Mouse (Mus musculus) embryonic facial prominence, embryonic 14.5 days (tissue): ENCODE results near the gene Hoxa7. TPM values are rescaled to one million over a fixed set of nuclear protein-coding genes. Genes with fewer than 3 reads are reported as not detected.
A peak's percentile ranks its signal among the peaks of the same experiment; 100 is the strongest.

ENCODE experiments used
- ATAC-seq: fragments of 200-750 bp; cut with Nextera tagmentation; 2 replicates; pipeline ENCODE4 v1.8.0; 2017; ENCODE audit warnings: low read depth, moderate number of reproducible peaks, moderate TSS enrichment
- DNase-seq: peaks from one replicate; pipeline ENCODE4 v3.0.0-alpha.2; 2015; ENCODE audit warnings: low spot score
- H3K27ac ChIP-seq: fragments of 300-500 bp; sonication (generic); replicated peaks from 2 replicates; pipeline ENCODE4 v1.5.1; 2014; ENCODE audit warnings: low read depth, mild to moderate bottlenecking, low read length, moderate library complexity
- H3K27me3 ChIP-seq: fragments of 300-500 bp; sonication (generic); replicated peaks from 2 replicates; pipeline ENCODE4 v1.6.1; 2014; ENCODE audit warnings: low read length; ENCODE audit not compliant: control insufficient read depth, insufficient read depth
- H3K36me3 ChIP-seq: fragments of 300-500 bp; sonication (generic); 2 replicates; pipeline ENCODE4 v1.6.1; 2014; ENCODE audit warnings: low read length, mixed read lengths; ENCODE audit not compliant: control insufficient read depth, insufficient read depth
- H3K4me1 ChIP-seq: fragments of 300-500 bp; sonication (generic); 2 replicates; pipeline ENCODE4 v1.6.1; 2014; ENCODE audit warnings: antibody characterized with exemption, low read length; ENCODE audit not compliant: control insufficient read depth, insufficient read depth
- H3K4me2 ChIP-seq: fragments of 300-500 bp; sonication (generic); 2 replicates; pipeline ENCODE4 v1.6.1; 2014; ENCODE audit warnings: low read depth, mild to moderate bottlenecking, low read length, moderate library complexity, mixed read lengths
- H3K4me3 ChIP-seq: fragments of 300-500 bp; sonication (generic); 2 replicates; pipeline ENCODE4 v1.5.1; 2014; ENCODE audit warnings: low read depth, mild to moderate bottlenecking, low read length
- H3K9ac ChIP-seq: fragments of 300-500 bp; sonication (generic); 2 replicates; pipeline ENCODE4 v1.6.1; 2014; ENCODE audit warnings: low read depth, mild to moderate bottlenecking, low read length, moderate library complexity, mixed read lengths
- H3K9me3 ChIP-seq: fragments of 300-500 bp; sonication (generic); 2 replicates; pipeline ENCODE4 v1.6.1; 2016; ENCODE audit warnings: low read length; ENCODE audit not compliant: control insufficient read depth
- WGBS: fragments of 180-500 bp; shearing (Covaris S2); extraction: QIAGEN DNeasy Blood & Tissue Kit; methylation state at CpG from one replicate; pipeline ENCODE4 v1.1.7; 2014; 5-methylcytosine and 5-hydroxymethylcytosine counted together
- polyA plus RNA-seq: library from polyadenylated mRNA; unstranded; fragments of >200 nt; fragmentation: Nextera tagmentation; extraction: Ambion mirVana; gene quantifications from 2 replicates; pipeline ENCODE4 v1.2.1, GENCODE M21; 2014

Gene Hoxa7
- 0.21 and 1.4 TPM in 2 replicates for polyA plus RNA-seq

GRCm38 (mm10) chr6:52221337-52221992, at the start of gene Hoxa7:
Gene Hoxa7, minus strand, starts transcription at chr6:52221854.
- H3K9me3 ChIP-seq, result no peaks in the 10 kb centered on the region
- WGBS, result under 1% methylated on average over 46 of the region's 46 CpGs
- H3K4me2 ChIP-seq, result peak within 1 kb of the TSS; percentile 94
- H3K9ac ChIP-seq, result peak within 1 kb of the TSS; percentile 54
- H3K4me1 ChIP-seq, result peaks cover 10% of the 10 kb centered on the region; the same call in 1 of the 2 replicates
- peak within 1 kb of the TSS; percentile 49 for H3K4me3 ChIP-seq
- peaks cover 100% of the 10 kb centered on the region for H3K27me3 ChIP-seq
- H3K27ac ChIP-seq, result no peak within 1 kb of the TSS
- DNase-seq (peak; percentile 88), ATAC-seq (peak; percentile 71)
- H3K36me3 ChIP-seq, result no peaks in the 10 kb centered on the region

- no peaks in the 10 kb centered on the region for H3K36me3 ChIP-seq
- H3K27ac ChIP-seq, result no peak overlapping the region
- ATAC-seq (0 out of 2 replicates have a peak, but pooled peaks have one; percentile 57), DNase-seq (peak; percentile 74)
- H3K4me2 ChIP-seq, result no peak overlapping the region
- no peak overlapping the region for H3K9ac ChIP-seq
- no peaks in the 10 kb centered on the region for H3K9me3 ChIP-seq
- H3K4me3 ChIP-seq, result no peak overlapping the region
- 6% methylated on average over 23 of the region's 23 CpGs for WGBS
- H3K27me3 ChIP-seq, result peaks cover 98% of the 10 kb centered on the region
- no peaks in the 10 kb centered on the region for H3K4me1 ChIP-seq
These were observed 49.1 kb upstream of the Hoxa7 start for GRCm38 (mm10) chr6:52270494-52271480.

GRCm38 (mm10) chr6:52268756-52269155, 47.1 kb upstream of the Hoxa7 start:
- WGBS, result 2% methylated on average over 3 of the region's 3 CpGs
- Histone ChIP-seq H3K27ac (no peak overlapping the region), H3K9me3 (no peaks in the 10 kb centered on the region), H3K27me3 (peaks cover 98% of the 10 kb centered on the region), H3K9ac (no peak overlapping the region), H3K36me3 (no peaks in the 10 kb centered on the region), H3K4me3 (no peak overlapping the region), H3K4me1 (no peaks in the 10 kb centered on the region), H3K4me2 (no peak overlapping the region)
- no peak for DNase-seq
- ATAC-seq, result no peak

DNA sequence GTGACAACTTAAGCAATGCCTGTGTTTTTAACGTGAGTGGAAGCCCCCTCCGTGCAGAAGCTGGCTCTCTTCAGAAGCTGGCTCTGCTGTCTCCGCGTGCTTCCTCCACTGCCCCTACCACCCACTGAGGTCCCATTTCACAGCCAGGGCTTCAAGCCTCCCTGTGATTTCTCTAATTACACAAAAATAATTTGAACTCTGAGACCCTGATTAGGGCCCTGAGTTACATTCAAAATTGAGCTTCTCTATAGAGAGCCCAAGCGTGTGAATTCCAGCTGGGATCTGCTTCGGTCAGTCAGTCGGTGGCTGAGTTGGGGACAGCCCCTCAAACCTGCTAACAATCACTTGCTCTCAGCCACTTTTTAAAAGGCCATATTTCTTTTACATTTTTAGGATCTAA, 46.7 kb upstream of the Hoxa7 start:
- ATAC-seq (no peak), DNase-seq (no peak)
- Histone ChIP-seq H3K36me3 (no peaks in the 10 kb centered on the region), H3K27me3 (peaks cover 98% of the 10 kb centered on the region), H3K9me3 (no peaks in the 10 kb centered on the region), H3K4me3 (no peak overlapping the region), H3K27ac (no peak overlapping the region), H3K4me1 (no peaks in the 10 kb centered on the region), H3K9ac (no peak overlapping the region), H3K4me2 (no peak overlapping the region)
- WGBS, result 1% methylated on average over 6 of the region's 7 CpGs

- 8% methylated on average over 3 of the region's 3 CpGs for WGBS
- no peak overlapping the region for H3K4me2 ChIP-seq
- H3K4me3 ChIP-seq, result no peak overlapping the region
- peaks cover 98% of the 10 kb centered on the region for H3K27me3 ChIP-seq
- H3K4me1 ChIP-seq, result no peaks in the 10 kb centered on the region
- no peak for DNase-seq
- no peak for ATAC-seq
- no peak overlapping the region for H3K9ac ChIP-seq
- no peaks in the 10 kb centered on the region for H3K36me3 ChIP-seq
- H3K9me3 ChIP-seq, result no peaks in the 10 kb centered on the region
- H3K27ac ChIP-seq, result no peak overlapping the region
These were observed 46.0 kb upstream of the Hoxa7 start for GRCm38 (mm10) chr6:52267691-52268090.

DNA sequence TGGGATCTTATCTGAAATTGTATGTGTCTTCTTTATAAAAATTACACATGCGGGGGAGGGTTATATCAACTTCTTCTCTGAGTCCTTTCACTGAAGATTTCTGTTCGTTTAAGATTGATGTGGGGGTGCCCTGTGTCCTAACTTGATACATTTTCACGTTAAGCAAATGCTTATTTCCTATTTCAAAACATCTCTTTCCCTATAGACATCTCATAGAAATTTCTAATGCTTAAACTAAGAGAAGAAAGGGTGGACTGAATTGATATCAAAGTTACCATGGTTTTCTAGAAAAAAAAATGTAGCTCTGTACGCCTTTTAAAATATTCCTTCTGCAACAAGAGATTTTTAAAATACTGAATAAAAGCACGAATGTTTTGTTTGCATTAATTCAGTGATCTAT, 45.6 kb upstream of the Hoxa7 start:
- no peak overlapping the region for H3K9ac ChIP-seq
- no peak overlapping the region for H3K4me2 ChIP-seq

DNA sequence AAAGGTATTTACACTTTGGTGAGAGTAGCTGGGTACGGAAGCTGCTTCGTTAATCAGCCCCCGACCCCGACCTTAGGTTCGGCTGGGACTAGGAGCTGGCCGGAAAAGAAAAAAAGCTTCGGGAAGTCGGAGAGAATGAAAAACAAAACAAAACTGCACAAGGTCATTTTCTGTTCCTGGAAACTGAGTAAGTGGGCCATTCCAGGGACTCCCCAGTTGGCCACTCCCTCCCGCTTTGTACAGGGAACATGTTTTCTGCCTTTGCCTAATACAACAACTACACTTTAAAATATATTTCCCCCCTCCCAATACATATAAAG, 45.0 kb upstream of the Hoxa7 start:
- no peak overlapping the region for H3K9ac ChIP-seq
- DNase-seq (no peak), ATAC-seq (no peak)
- 1% methylated on average over 9 of the region's 9 CpGs for WGBS
- no peaks in the 10 kb centered on the region for H3K4me1 ChIP-seq
- no peak overlapping the region for H3K4me3 ChIP-seq
- H3K36me3 ChIP-seq, result no peaks in the 10 kb centered on the region
- no peak overlapping the region for H3K27ac ChIP-seq
- H3K4me2 ChIP-seq, result no peak overlapping the region
- no peaks in the 10 kb centered on the region for H3K9me3 ChIP-seq
- H3K27me3 ChIP-seq, result peaks cover 99% of the 10 kb centered on the region

More for the DNA sequence above, 45.6 kb upstream of the Hoxa7 start:
- DNase-seq, result no peak
- Histone ChIP-seq H3K27ac (no peak overlapping the region), H3K4me3 (no peak overlapping the region), H3K9me3 (no peaks in the 10 kb centered on the region), H3K27me3 (peaks cover 98% of the 10 kb centered on the region), H3K36me3 (no peaks in the 10 kb centered on the region), H3K4me1 (no peaks in the 10 kb centered on the region)
- 14% methylated on average over 5 of the region's 5 CpGs for WGBS
- no peak for ATAC-seq

GRCm38 (mm10) chr6:52265913-52266665, 44.4 kb upstream of the Hoxa7 start:
- under 1% methylated on average over 19 of the region's 19 CpGs for WGBS
- H3K36me3 ChIP-seq, result no peaks in the 10 kb centered on the region
- H3K4me2 ChIP-seq, result no peak overlapping the region
- H3K4me3 ChIP-seq, result no peak overlapping the region
- H3K9me3 ChIP-seq, result no peaks in the 10 kb centered on the region
- H3K27me3 ChIP-seq, result peaks cover 99% of the 10 kb centered on the region
- no peak overlapping the region for H3K9ac ChIP-seq
- DNase-seq (no peak), ATAC-seq (no peak)
- no peaks in the 10 kb centered on the region for H3K4me1 ChIP-seq
- H3K27ac ChIP-seq, result no peak overlapping the region
